Mouse (Mus musculus): ENCODE data around the gene Tmem211.

- TF ChIP-seq CTCF (IDR thresholded peaks at IDR 0.05) (no peak), EP300 (IDR thresholded peaks at IDR 0.05) (no peak)
Observed at GRCm38 (mm10) chr5:113287762-113288161, 61.1 kb downstream of the Tmem211 start.
